Mouse (Mus musculus): Measurements from ENCODE around the gene Mx1. TPM values are rescaled to one million over a fixed set of nuclear protein-coding genes. Genes with fewer than 3 reads are reported as not detected.

Mx1 gene
- polyA plus RNA-seq (2014; fragmentation: Nextera tagmentation; extraction: Ambion mirVana), result 0.25 TPM in 1 of 2 replicates, not detected in the other

DNA sequence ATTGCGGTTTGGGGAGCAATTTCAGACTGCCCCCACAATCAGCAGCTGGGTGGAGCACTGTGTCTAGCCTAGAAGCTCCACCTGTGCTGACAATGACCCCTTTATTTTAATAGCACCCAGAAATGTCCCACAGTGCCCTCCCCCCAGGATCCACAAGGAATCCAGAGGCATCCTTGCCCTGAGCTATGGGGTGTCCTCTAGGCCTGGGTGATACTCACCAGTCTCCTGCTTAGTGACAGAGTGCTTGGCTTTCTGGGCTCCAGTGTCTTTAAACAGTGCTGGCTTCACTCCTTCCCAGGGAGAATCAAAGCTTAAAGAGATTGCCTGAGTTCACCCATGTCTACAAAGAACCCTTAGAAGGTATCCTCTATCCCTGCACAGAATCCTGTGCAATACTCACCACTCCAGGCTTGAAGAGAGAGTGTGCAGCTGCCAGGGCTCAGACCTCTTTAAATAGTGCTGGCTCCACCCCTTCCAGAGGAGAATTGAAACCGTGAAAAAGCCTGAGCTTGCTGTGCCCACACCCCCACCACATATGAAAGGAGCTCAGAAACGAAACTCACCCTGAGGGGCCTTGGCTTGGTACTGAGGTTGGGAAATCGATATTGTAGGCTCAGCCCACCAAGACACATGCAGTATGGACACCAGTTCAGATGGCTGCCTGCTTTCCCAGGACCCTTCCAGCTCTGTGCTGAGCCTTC is at the start of gene Mx1:
Mx1 (minus strand) TSS at position 427 of the 701 bp plus-strand sequence.
- DNase-seq (ENCODE audit: low spot score) (no peak), ATAC-seq (ENCODE audit: low FRiP score) (no peak)
- Histone ChIP-seq H3K9ac (no peak within 1 kb of the TSS), H3K36me3 (replicated peaks; ENCODE audit: control insufficient read depth, insufficient read depth) (no peaks in the 10 kb centered on the region), H3K27me3 (ENCODE audit: control insufficient read depth, insufficient read depth, low read length) (no peaks in the 10 kb centered on the region), H3K4me1 (replicated peaks; ENCODE audit: control insufficient read depth, insufficient read depth, low read length) (no peaks in the 10 kb centered on the region), H3K4me3 (replicated peaks; ENCODE audit: low read length) (no peak within 1 kb of the TSS), H3K27ac (no peak within 1 kb of the TSS), H3K9me3 (ENCODE audit: control insufficient read depth, low read length) (no peaks in the 10 kb centered on the region), H3K4me2 (replicated peaks) (no peak within 1 kb of the TSS)
- WGBS, result 27% methylated on average over 4 of the region's 4 CpGs

DNA sequence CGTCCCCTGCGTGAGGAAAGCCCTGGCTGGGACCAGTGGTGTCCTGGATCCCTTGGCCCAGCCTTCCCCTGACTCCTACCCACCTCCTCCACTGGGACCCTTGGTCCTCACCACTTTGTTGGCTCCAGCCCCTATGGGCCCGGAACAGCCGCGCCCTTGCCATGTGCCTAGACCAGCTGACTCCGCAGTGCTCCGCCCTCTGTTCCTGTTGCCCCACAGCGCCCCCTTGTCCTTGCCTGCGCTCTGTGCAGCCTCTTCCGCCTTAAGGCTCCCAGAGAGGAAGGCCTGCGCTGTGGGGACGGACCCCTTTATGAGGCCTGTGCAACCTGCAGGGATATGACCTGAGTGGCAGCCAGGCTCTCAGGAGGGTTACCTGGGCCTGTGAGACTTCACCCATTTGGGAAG is 49.6 kb upstream of the Mx1 start:
- H3K4me1 ChIP-seq (replicated peaks; ENCODE audit: control insufficient read depth, insufficient read depth, low read length), result no peaks in the 10 kb centered on the region
- H3K9me3 ChIP-seq (ENCODE audit: control insufficient read depth, low read length), result no peaks in the 10 kb centered on the region

DNA sequence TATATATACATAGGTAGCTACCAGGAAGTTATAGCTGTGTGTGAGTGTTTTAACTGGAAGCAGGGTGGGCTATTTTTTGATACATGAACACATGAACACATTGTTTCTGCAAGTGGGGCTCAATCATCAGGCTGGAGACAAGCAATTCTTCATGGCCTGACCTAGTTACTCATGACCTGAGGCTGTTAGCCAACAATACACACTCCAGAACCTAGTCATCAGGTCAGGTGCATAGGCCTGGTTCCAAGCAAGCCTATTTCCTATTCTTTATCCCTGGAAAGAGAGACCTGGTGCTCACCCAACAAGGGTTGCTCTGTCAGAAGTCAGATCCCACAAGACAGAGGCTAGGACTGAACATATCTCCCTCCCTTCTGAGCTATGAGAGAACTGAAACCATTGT is 48.8 kb upstream of the Mx1 start:
- Histone ChIP-seq H3K9me3 (ENCODE audit: control insufficient read depth, low read length) (no peaks in the 10 kb centered on the region), H3K9ac (no peak overlapping the region)
- no peak for ATAC-seq (ENCODE audit: low FRiP score)

More for the DNA sequence above, 49.6 kb upstream of the Mx1 start:
- no peak overlapping the region for H3K4me2 ChIP-seq (replicated peaks)
- no peak for DNase-seq (ENCODE audit: low spot score)
- no peak overlapping the region for H3K27ac ChIP-seq
- H3K27me3 ChIP-seq (ENCODE audit: control insufficient read depth, insufficient read depth, low read length), result no peaks in the 10 kb centered on the region
- H3K4me3 ChIP-seq (replicated peaks; ENCODE audit: low read length), result no peak overlapping the region
- H3K9ac ChIP-seq, result no peak overlapping the region
- 92% methylated on average over 12 of the region's 12 CpGs for WGBS
- ATAC-seq (ENCODE audit: low FRiP score), result no peak
- H3K36me3 ChIP-seq (replicated peaks; ENCODE audit: control insufficient read depth, insufficient read depth), result no peaks in the 10 kb centered on the region

DNA sequence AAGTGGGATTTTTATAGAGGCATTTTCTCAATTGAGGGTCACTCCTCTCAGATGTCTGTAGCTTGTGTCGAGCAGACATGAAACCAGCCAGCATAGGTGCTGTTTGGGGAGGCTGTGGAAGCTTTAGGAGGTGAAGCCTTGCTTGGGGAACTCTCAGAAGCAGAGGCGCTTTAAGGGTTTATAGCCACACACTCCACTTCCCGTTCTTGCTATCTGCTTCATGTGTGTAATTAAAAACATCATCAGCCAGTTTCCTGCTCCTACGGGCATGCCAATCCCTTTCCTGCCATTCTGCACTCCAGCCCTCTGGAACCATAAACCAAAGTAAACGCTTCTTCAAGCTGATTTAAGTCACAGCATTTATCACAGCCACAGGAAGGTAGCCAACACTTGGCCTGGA is 48.1 kb upstream of the Mx1 start:
- no peaks in the 10 kb centered on the region for H3K36me3 ChIP-seq (replicated peaks; ENCODE audit: control insufficient read depth, insufficient read depth)
- H3K27ac ChIP-seq, result no peak overlapping the region
- H3K9me3 ChIP-seq (ENCODE audit: control insufficient read depth, low read length), result no peaks in the 10 kb centered on the region
- no peak for ATAC-seq (ENCODE audit: low FRiP score)
- H3K27me3 ChIP-seq (ENCODE audit: control insufficient read depth, insufficient read depth, low read length), result no peaks in the 10 kb centered on the region
- no peaks in the 10 kb centered on the region for H3K4me1 ChIP-seq (replicated peaks; ENCODE audit: control insufficient read depth, insufficient read depth, low read length)
- H3K9ac ChIP-seq, result no peak overlapping the region
- H3K4me2 ChIP-seq (replicated peaks), result no peak overlapping the region
- no peak for DNase-seq (ENCODE audit: low spot score)
- no peak overlapping the region for H3K4me3 ChIP-seq (replicated peaks; ENCODE audit: low read length)
- WGBS, result 75% methylated on average over 5 of the region's 5 CpGs

More for the DNA sequence above, 48.8 kb upstream of the Mx1 start:
- no peak overlapping the region for H3K4me2 ChIP-seq (replicated peaks)
- no peaks in the 10 kb centered on the region for H3K36me3 ChIP-seq (replicated peaks; ENCODE audit: control insufficient read depth, insufficient read depth)
- H3K27me3 ChIP-seq (ENCODE audit: control insufficient read depth, insufficient read depth, low read length), result no peaks in the 10 kb centered on the region
- no peak overlapping the region for H3K27ac ChIP-seq
- no peak overlapping the region for H3K4me3 ChIP-seq (replicated peaks; ENCODE audit: low read length)
- no peak for DNase-seq (ENCODE audit: low spot score)
- no peaks in the 10 kb centered on the region for H3K4me1 ChIP-seq (replicated peaks; ENCODE audit: control insufficient read depth, insufficient read depth, low read length)

DNA sequence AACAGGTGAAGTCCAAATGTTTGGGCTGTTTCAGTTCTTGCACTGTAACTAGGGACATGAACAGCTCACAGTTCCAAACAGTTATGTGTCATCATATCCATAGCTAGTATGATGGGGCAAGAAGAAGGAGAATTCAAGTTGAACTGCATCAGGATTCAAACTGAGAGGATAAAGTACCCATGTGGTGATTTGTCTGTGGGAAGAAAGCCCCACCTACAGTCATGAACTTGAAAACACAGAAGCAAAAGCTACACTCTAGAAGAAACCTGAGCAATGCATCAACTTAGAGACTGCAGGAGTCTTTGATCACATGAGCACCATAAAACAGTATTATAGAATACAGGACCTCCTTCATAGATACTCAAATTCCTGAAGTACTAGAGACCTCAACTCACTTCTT is 45.1 kb upstream of the Mx1 start:
- H3K36me3 ChIP-seq (replicated peaks; ENCODE audit: control insufficient read depth, insufficient read depth), result no peaks in the 10 kb centered on the region
- no peak for ATAC-seq (ENCODE audit: low FRiP score)

DNA sequence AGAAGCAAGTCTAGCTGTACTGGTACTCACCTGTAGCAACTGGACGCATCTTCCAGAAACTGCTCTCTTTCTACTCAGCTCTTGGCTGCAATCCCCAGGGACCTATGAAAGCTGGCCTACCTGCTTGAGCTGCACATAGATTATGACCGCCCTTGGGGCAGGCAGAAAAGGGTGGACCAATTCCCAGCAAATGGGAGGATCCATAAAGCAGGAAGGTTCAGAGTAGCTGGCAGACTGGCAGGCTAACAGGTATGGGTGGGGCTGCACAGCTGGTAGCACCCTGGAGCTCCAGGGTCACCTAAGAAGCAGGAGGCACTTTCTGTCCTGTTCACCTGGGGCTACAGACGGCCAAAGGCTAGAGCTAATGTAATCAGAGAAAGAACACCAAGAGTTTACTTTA is 42.1 kb upstream of the Mx1 start:
- no peak for ATAC-seq (ENCODE audit: low FRiP score)
- no peak overlapping the region for H3K4me3 ChIP-seq (replicated peaks; ENCODE audit: low read length)
- H3K36me3 ChIP-seq (replicated peaks; ENCODE audit: control insufficient read depth, insufficient read depth), result no peaks in the 10 kb centered on the region
- no peak for DNase-seq (ENCODE audit: low spot score)
- no peak overlapping the region for H3K4me2 ChIP-seq (replicated peaks)
- no peaks in the 10 kb centered on the region for H3K4me1 ChIP-seq (replicated peaks; ENCODE audit: control insufficient read depth, insufficient read depth, low read length)
- no peak overlapping the region for H3K27ac ChIP-seq
- no peaks in the 10 kb centered on the region for H3K9me3 ChIP-seq (ENCODE audit: control insufficient read depth, low read length)
- WGBS, result 91% methylated on average over 3 of the region's 3 CpGs
- H3K27me3 ChIP-seq (ENCODE audit: control insufficient read depth, insufficient read depth, low read length), result no peaks in the 10 kb centered on the region
- H3K9ac ChIP-seq, result no peak overlapping the region

More for the DNA sequence above, 45.1 kb upstream of the Mx1 start:
- no peaks in the 10 kb centered on the region for H3K4me1 ChIP-seq (replicated peaks; ENCODE audit: control insufficient read depth, insufficient read depth, low read length)
- H3K4me3 ChIP-seq (replicated peaks; ENCODE audit: low read length), result no peak overlapping the region
- H3K27me3 ChIP-seq (ENCODE audit: control insufficient read depth, insufficient read depth, low read length), result no peaks in the 10 kb centered on the region
- H3K9ac ChIP-seq, result no peak overlapping the region
- no peak for DNase-seq (ENCODE audit: low spot score)
- H3K9me3 ChIP-seq (ENCODE audit: control insufficient read depth, low read length), result no peaks in the 10 kb centered on the region
- H3K4me2 ChIP-seq (replicated peaks), result no peak overlapping the region
- no peak overlapping the region for H3K27ac ChIP-seq

DNA sequence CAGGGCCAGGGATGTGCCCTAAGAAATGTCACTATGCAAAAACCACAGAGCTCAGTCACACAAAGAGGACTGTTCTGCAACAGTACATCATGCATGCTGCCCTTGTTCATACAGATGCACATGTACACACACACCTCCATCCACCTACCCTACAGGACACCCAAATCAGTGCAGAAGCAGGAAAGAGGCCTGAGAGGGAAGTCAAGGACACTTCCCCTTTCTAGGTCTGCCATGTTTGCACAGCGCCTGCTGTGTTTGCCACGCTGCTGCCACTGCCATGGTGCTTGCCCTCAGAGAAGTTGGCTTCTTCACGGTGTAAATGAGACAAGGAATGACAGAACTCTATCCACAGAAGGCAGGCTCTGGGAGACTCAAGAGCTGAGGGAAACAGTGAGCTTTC is 41.1 kb upstream of the Mx1 start:
- 81% methylated on average over 3 of the region's 3 CpGs for WGBS

DNA sequence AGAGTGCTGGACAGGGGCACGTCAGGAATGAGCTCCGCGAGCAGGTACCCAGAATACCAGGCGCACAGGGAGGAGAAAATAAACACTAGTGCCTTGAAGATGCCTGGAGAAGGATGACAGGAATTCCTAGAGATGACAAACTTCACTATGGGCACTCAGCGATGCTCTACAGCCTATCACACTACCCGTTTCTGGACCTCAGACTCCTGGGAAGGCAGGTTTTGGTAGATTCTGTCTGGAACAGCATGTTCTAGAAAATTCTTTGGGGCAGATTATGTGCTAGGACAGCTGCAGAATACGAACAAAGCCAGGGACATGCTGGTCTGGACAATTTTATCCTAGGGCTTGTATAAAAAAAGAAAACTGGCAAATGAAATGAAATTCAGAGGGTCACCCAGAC is 38.2 kb upstream of the Mx1 start:
- Histone ChIP-seq H3K4me3 (replicated peaks; ENCODE audit: low read length) (no peak overlapping the region), H3K27me3 (ENCODE audit: control insufficient read depth, insufficient read depth, low read length) (no peaks in the 10 kb centered on the region), H3K9me3 (ENCODE audit: control insufficient read depth, low read length) (no peaks in the 10 kb centered on the region), H3K9ac (no peak overlapping the region), H3K4me1 (replicated peaks; ENCODE audit: control insufficient read depth, insufficient read depth, low read length) (no peaks in the 10 kb centered on the region), H3K36me3 (replicated peaks; ENCODE audit: control insufficient read depth, insufficient read depth) (no peaks in the 10 kb centered on the region), H3K4me2 (replicated peaks) (no peak overlapping the region), H3K27ac (no peak overlapping the region)
- DNase-seq (ENCODE audit: low spot score) (no peak), ATAC-seq (ENCODE audit: low FRiP score) (no peak)
- 93% methylated on average over 7 of the region's 7 CpGs for WGBS

More for the DNA sequence above, 41.1 kb upstream of the Mx1 start:
- Histone ChIP-seq H3K4me3 (replicated peaks; ENCODE audit: low read length) (no peak overlapping the region), H3K9ac (no peak overlapping the region), H3K9me3 (ENCODE audit: control insufficient read depth, low read length) (no peaks in the 10 kb centered on the region), H3K27ac (no peak overlapping the region), H3K4me1 (replicated peaks; ENCODE audit: control insufficient read depth, insufficient read depth, low read length) (no peaks in the 10 kb centered on the region), H3K4me2 (replicated peaks) (no peak overlapping the region), H3K36me3 (replicated peaks; ENCODE audit: control insufficient read depth, insufficient read depth) (no peaks in the 10 kb centered on the region), H3K27me3 (ENCODE audit: control insufficient read depth, insufficient read depth, low read length) (no peaks in the 10 kb centered on the region)
- no peak for ATAC-seq (ENCODE audit: low FRiP score)
- DNase-seq (ENCODE audit: low spot score), result no peak

DNA sequence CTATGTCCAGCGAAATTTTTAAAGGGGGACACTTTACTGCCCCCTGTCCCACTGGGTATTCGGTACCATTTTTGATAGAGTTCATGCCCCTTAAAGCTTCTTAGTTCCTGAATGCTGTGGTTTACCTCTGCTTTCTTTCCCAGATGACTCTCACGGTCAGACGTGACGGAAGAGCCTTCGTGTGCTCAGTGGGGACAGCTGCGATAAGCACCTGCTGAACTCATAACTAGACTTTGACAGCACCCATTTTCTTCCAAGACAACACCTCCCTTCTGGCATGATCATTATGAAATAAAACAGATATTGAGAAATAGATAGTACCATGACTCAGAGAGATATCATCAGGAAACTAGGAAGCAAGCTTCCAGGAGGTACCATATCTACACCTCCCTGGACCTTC is 36.7 kb upstream of the Mx1 start:
- no peaks in the 10 kb centered on the region for H3K4me1 ChIP-seq (replicated peaks; ENCODE audit: control insufficient read depth, insufficient read depth, low read length)
- H3K9ac ChIP-seq, result no peak overlapping the region
- no peak for ATAC-seq (ENCODE audit: low FRiP score)
- no peaks in the 10 kb centered on the region for H3K36me3 ChIP-seq (replicated peaks; ENCODE audit: control insufficient read depth, insufficient read depth)
- no peaks in the 10 kb centered on the region for H3K27me3 ChIP-seq (ENCODE audit: control insufficient read depth, insufficient read depth, low read length)
- no peak overlapping the region for H3K27ac ChIP-seq
- H3K4me2 ChIP-seq (replicated peaks), result no peak overlapping the region
- no peaks in the 10 kb centered on the region for H3K9me3 ChIP-seq (ENCODE audit: control insufficient read depth, low read length)
- WGBS, result 95% methylated on average over 7 of the region's 7 CpGs
- no peak for DNase-seq (ENCODE audit: low spot score)
- H3K4me3 ChIP-seq (replicated peaks; ENCODE audit: low read length), result no peak overlapping the region

DNA sequence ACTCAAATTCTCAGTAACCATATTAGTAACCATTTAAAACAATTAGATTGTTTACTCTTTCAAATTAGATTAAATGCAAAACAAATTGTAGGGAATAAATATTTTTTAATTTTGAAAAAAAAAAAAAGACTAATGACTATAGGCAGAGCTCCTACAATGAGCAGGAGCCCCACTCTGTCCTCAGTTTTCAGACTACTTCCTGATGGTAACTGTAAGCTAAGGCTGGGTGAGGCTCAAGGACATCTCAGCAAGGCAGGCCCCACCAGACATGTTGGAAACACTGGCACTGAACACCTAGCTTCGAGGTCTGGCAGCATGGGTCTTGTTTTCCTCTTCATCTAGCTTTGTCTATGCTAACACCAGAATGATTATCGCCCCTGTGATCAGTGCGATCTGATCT is 35.4 kb upstream of the Mx1 start:
- no peak for ATAC-seq (ENCODE audit: low FRiP score)

More for the DNA sequence above, 35.4 kb upstream of the Mx1 start:
- no peak overlapping the region for H3K9ac ChIP-seq
- H3K9me3 ChIP-seq (ENCODE audit: control insufficient read depth, low read length), result no peaks in the 10 kb centered on the region
- WGBS, result 90% methylated on average over 3 of the region's 3 CpGs
- no peaks in the 10 kb centered on the region for H3K36me3 ChIP-seq (replicated peaks; ENCODE audit: control insufficient read depth, insufficient read depth)
- DNase-seq (ENCODE audit: low spot score), result no peak
- H3K4me3 ChIP-seq (replicated peaks; ENCODE audit: low read length), result no peak overlapping the region
- H3K27ac ChIP-seq, result no peak overlapping the region
- no peak overlapping the region for H3K4me2 ChIP-seq (replicated peaks)
- no peaks in the 10 kb centered on the region for H3K4me1 ChIP-seq (replicated peaks; ENCODE audit: control insufficient read depth, insufficient read depth, low read length)
- H3K27me3 ChIP-seq (ENCODE audit: control insufficient read depth, insufficient read depth, low read length), result no peaks in the 10 kb centered on the region

All from hindbrain, embryonic 14.5 days (tissue).